Mouse (Mus musculus) brain, adult 2 months (tissue): Measurements from ENCODE around the gene Sat1.
"Not testable (repeated sequence)": the region's sequence is repeated elsewhere in the genome, so short reads cannot be mapped to it uniquely, and the experiment has no call there.

Experiments used
- DNase-seq: peaks from one replicate; pipeline ENCODE4 v3.0.0; 2011; ENCODE audit warnings: low read depth, low spot score

Gene Sat1

GRCm38 (mm10) chrX:155216271-155216670, at the start of gene Sat1:
Gene Sat1, minus strand, starts transcription at chrX:155216449.
- DNase-seq, result peak; percentile 97

- peak; percentile 4 for DNase-seq
Observed at GRCm38 (mm10) chrX:155262915-155263252, 46.6 kb upstream of the Sat1 start.

- peak; percentile 96 for DNase-seq
Observed at GRCm38 (mm10) chrX:155262235-155262914, 46.1 kb upstream of the Sat1 start, which contains the start of gene Acot9. Gene Acot9, plus strand, starts transcription at chrX:155262443.

GRCm38 (mm10) chrX:155256856-155257255, 40.6 kb upstream of the Sat1 start:
- DNase-seq, result no peak

GRCm38 (mm10) chrX:155218277-155218676, 2.0 kb upstream of the Sat1 start:
- peak; percentile 16 for DNase-seq

- DNase-seq, result peak; percentile 35
Observed at GRCm38 (mm10) chrX:155215501-155216248, 574 bp downstream of the Sat1 start.

- no peak for DNase-seq
Observed at GRCm38 (mm10) chrX:155214291-155215136, 1.7 kb downstream of the Sat1 start.

- DNase-seq, result no peak
Observed at GRCm38 (mm10) chrX:155208671-155209070, 7.6 kb downstream of the Sat1 start.

- DNase-seq, result not testable (repeated sequence)
Observed at GRCm38 (mm10) chrX:155205436-155205835, 10.8 kb downstream of the Sat1 start.

- no peak for DNase-seq
Observed at GRCm38 (mm10) chrX:155202406-155203305, 13.6 kb downstream of the Sat1 start.

- no peak for DNase-seq
Observed at GRCm38 (mm10) chrX:155201799-155202198, 14.4 kb downstream of the Sat1 start.

- no peak for DNase-seq
Observed at GRCm38 (mm10) chrX:155194979-155195378, 21.3 kb downstream of the Sat1 start.

- DNase-seq, result no peak
Observed at GRCm38 (mm10) chrX:155193732-155194443, 22.4 kb downstream of the Sat1 start.

GRCm38 (mm10) chrX:155191941-155192340, 24.3 kb downstream of the Sat1 start:
- DNase-seq, result no peak

- DNase-seq, result no peak
Observed at GRCm38 (mm10) chrX:155177640-155178039, 38.6 kb downstream of the Sat1 start.

GRCm38 (mm10) chrX:155177230-155177629, 39.0 kb downstream of the Sat1 start:
- DNase-seq, result peak; percentile 16

- no peak for DNase-seq
Observed at GRCm38 (mm10) chrX:155175568-155175967, 40.7 kb downstream of the Sat1 start.

- DNase-seq, result peak; percentile 7
Observed at GRCm38 (mm10) chrX:155172310-155172709, 43.9 kb downstream of the Sat1 start.

- no peak for DNase-seq
Observed at GRCm38 (mm10) chrX:155171754-155172153, 44.5 kb downstream of the Sat1 start.

- no peak for DNase-seq
Observed at GRCm38 (mm10) chrX:155169886-155170285, 46.4 kb downstream of the Sat1 start.
